In the genomic region with DNA sequence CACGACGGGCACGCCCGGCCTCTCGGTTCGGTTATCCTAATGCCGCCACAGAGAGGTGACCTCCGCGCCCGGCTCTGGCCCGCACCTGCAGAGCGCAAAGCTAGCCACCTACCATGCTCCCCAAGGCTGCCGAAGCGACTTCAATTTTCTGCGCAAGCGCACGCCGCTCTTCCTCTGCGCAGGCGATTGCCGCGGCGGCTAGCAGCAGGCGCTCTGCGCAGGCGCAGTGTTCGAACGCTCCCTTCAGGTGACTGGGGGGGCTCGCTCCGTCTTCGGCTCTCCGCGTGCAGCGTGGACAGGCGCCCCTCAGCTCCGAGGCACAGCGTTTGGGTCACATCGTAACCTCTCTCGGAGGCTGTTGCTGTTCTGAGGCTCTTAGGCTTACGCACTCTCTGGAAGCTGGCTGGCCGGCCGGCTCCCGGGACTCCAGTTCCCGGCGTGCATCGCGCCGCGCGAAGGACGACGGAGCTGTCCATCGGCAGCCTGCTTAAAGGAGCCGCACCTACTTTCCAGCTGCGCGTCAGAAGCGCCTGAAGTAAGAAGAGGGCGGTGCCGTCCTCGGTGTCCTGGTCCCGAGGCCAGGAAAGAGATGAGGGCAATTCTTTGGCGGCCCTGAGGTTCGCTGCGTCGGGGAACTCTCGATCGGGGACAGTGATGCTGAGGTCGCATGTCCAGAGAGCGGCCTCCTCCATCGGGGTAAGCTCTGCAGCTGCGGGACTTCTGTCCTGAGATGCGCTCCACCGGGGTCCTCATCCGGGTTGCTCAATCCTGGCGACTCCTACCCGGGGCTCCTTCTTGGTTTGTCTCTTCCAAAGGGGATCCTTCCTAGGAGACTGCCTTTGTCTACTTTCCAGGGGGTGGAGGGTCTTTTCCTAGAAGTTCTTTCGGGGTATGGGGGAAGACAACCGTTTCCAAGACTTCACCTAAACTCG, we compare ENCODE assay signal across 8 mouse cellular contexts. TPM values are rescaled to one million over a fixed set of nuclear protein-coding genes. Genes with fewer than 3 reads are reported as not detected.
DNase-seq lines count a peak whose midpoint lies in the region; ATAC-seq lines count a peak whose summit lies in the region.

Dcun1d2 (minus strand) TSS at position 440 of the 932 bp plus-strand sequence.
Tmco3 (plus strand) TSS at position 499 of the 932 bp plus-strand sequence.

- H3K9me3 ChIP-seq in hindbrain, embryonic 14.5 days (ENCODE audit: control insufficient read depth, low read length), result no peaks in the 10 kb centered on the region

- ATAC-seq in hindbrain, embryonic 14.5 days (ENCODE audit: low FRiP score), result peak; percentile 94

- no peaks in the 10 kb centered on the region for H3K27me3 ChIP-seq in hindbrain, embryonic 14.5 days (ENCODE audit: control insufficient read depth, insufficient read depth, low read length)

- under 1% methylated on average over 79 of the region's 79 CpGs for WGBS in hindbrain, embryonic 14.5 days

- peaks cover 18% of the 10 kb centered on the region for H3K36me3 ChIP-seq in hindbrain, embryonic 14.5 days (replicated peaks; ENCODE audit: control insufficient read depth, insufficient read depth)

- peaks cover 19% of the 10 kb centered on the region for H3K4me1 ChIP-seq in hindbrain, embryonic 14.5 days (replicated peaks; ENCODE audit: control insufficient read depth, insufficient read depth, low read length)

- H3K4me2 ChIP-seq in hindbrain, embryonic 14.5 days (replicated peaks), result peak within 1 kb of the TSS; percentile 88

- peak within 1 kb of the TSS; percentile 79 for H3K4me3 ChIP-seq in hindbrain, embryonic 14.5 days (replicated peaks; ENCODE audit: low read length)

- H3K27ac ChIP-seq in hindbrain, embryonic 14.5 days, result peak within 1 kb of the TSS; percentile 90

- H3K9ac ChIP-seq in hindbrain, embryonic 14.5 days, result peak within 1 kb of the TSS; percentile 81

- peak; percentile 96 for DNase-seq in R1 (ENCODE audit: low read depth, low spot score)
- DNase-seq in cerebellum, postnatal 25 days, result peak; percentile 99
- peak; percentile 92 to 93 for DNase-seq in frontal cortex, postnatal 25 days (ENCODE audit: low spot score in 2 of 2)
- DNase-seq in hindbrain, embryonic 14.5 days (ENCODE audit: low spot score), result peak; percentile 99
- peak; percentile 95 to 96 for DNase-seq in layer of hippocampus, postnatal 36 days
- DNase-seq in lung, postnatal 36 days, result peak; percentile 95
- peak; percentile 97 for DNase-seq in retina, postnatal 1 day
- peak; percentile 91 to 95 for DNase-seq in urinary bladder, adult 18-20 months (ENCODE audit: low spot score in 2 of 2)

RNA-seq across cellular contexts. Expression of gene Dcun1d2, which starts in this region (rescaled TPM):
- polyA plus RNA-seq in hindbrain, embryonic 14.5 days (2014; fragmentation: Nextera tagmentation; extraction: Ambion mirVana), result 34.1 and 36.5 TPM in 2 replicates
- total RNA-seq in layer of hippocampus, postnatal 36 days (2021), result 10 to 100 TPM; 37.2 to 38.9 TPM

RNA-seq across cellular contexts. Expression of gene Tmco3, which starts in this region (rescaled TPM):
- 50.1 and 51.4 TPM in 2 replicates for polyA plus RNA-seq in hindbrain, embryonic 14.5 days (2014; fragmentation: Nextera tagmentation; extraction: Ambion mirVana)
- 10 to 100 TPM; 41.4 to 45.0 TPM for total RNA-seq in layer of hippocampus, postnatal 36 days (2021)

Comparison
In these comparisons a context has a peak if more than half of its experiments do, and no peak if none do; other contexts are left out.
1. Peak in every context shown above with its lines: DNase-seq, ATAC-seq, H3K4me3 ChIP-seq and H3K27ac ChIP-seq.